Mouse (Mus musculus): ENCODE data around the gene Sh3bgrl2. TPM values are rescaled to one million over a fixed set of nuclear protein-coding genes. Genes with fewer than 3 reads are reported as not detected.

The Sh3bgrl2 gene
- polyA plus RNA-seq, 1 experiment: 23.1 TPM

DNA sequence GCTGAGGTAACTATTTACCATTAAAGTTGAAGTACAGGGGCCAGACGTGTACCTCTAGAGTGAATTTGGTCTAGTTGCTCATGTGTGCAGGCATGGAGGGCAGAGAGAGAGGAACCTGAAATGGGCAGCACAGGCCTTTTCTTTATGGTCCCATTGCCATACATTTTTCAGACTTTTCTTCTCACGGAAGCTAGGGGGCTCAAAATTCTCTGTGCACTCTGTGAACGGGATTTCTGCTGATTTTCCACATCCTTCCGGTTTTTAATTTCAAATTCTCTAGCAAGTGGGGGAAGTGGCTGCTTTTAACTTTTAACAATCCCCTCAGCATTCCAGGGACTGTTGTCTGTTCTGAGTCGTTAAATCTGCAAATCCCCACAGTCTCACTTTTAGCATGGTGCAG lies 83.8 kb downstream of the Sh3bgrl2 start:
- Histone ChIP-seq H3K9me3 (replicated peaks; ENCODE audit: control insufficient read depth, insufficient read depth, low read length, poor library complexity, severe bottlenecking) (no peaks in the 10 kb centered on the region), H3K4me1 (ENCODE audit: control insufficient read depth, insufficient read depth, low read length) (peaks cover 2% of the 10 kb centered on the region), H3K27me3 (ENCODE audit: control insufficient read depth, insufficient read depth, low read length, poor library complexity, severe bottlenecking) (no peaks in the 10 kb centered on the region; the same call in 1 of the 2 replicates), H3K36me3 (ENCODE audit: control insufficient read depth, insufficient read depth, low read length, poor library complexity, severe bottlenecking) (no peaks in the 10 kb centered on the region), H3K4me3 (ENCODE audit: low read depth, low read length) (no peak overlapping the region), H3K9ac (ENCODE audit: low read depth, poor library complexity, severe bottlenecking) (no peak overlapping the region), H3K27ac (ENCODE audit: insufficient read depth, low read length) (no peak overlapping the region)
- TF ChIP-seq CTCF (IDR thresholded peaks at IDR 0.05; ENCODE audit: low read depth, low read length): no peak
- no peak for TF ChIP-seq POLR2A (IDR thresholded peaks at IDR 0.05; ENCODE audit: insufficient read depth, low read length)
- TF ChIP-seq EP300 (IDR thresholded peaks at IDR 0.05; ENCODE audit: insufficient read depth, low read depth, low read length): no peak

- no peak for TF ChIP-seq POLR2A (IDR thresholded peaks at IDR 0.05; ENCODE audit: insufficient read depth, low read length)
- no peak for TF ChIP-seq EP300 (IDR thresholded peaks at IDR 0.05; ENCODE audit: insufficient read depth, low read depth, low read length)
- no peak for TF ChIP-seq CTCF (IDR thresholded peaks at IDR 0.05; ENCODE audit: low read depth, low read length)
- Histone ChIP-seq H3K27me3 (ENCODE audit: control insufficient read depth, insufficient read depth, low read length, poor library complexity, severe bottlenecking) (no peaks in the 10 kb centered on the region; the same call in 1 of the 2 replicates), H3K27ac (ENCODE audit: insufficient read depth, low read length) (no peak overlapping the region), H3K4me1 (ENCODE audit: control insufficient read depth, insufficient read depth, low read length) (no peaks in the 10 kb centered on the region), H3K9ac (ENCODE audit: low read depth, poor library complexity, severe bottlenecking) (no peak overlapping the region), H3K4me3 (ENCODE audit: low read depth, low read length) (no peak overlapping the region), H3K36me3 (ENCODE audit: control insufficient read depth, insufficient read depth, low read length, poor library complexity, severe bottlenecking) (no peaks in the 10 kb centered on the region), H3K9me3 (replicated peaks; ENCODE audit: control insufficient read depth, insufficient read depth, low read length, poor library complexity, severe bottlenecking) (no peaks in the 10 kb centered on the region)
Measured at GRCm38 (mm10) chr9:83634703-83635102, 86.6 kb downstream of the Sh3bgrl2 start.

- Histone ChIP-seq H3K4me3 (ENCODE audit: low read depth, low read length) (no peak overlapping the region), H3K9me3 (replicated peaks; ENCODE audit: control insufficient read depth, insufficient read depth, low read length, poor library complexity, severe bottlenecking) (no peaks in the 10 kb centered on the region), H3K27me3 (ENCODE audit: control insufficient read depth, insufficient read depth, low read length, poor library complexity, severe bottlenecking) (no peaks in the 10 kb centered on the region; the same call in 1 of the 2 replicates), H3K27ac (ENCODE audit: insufficient read depth, low read length) (no peak overlapping the region), H3K4me1 (ENCODE audit: control insufficient read depth, insufficient read depth, low read length) (no peaks in the 10 kb centered on the region), H3K9ac (ENCODE audit: low read depth, poor library complexity, severe bottlenecking) (no peak overlapping the region), H3K36me3 (ENCODE audit: control insufficient read depth, insufficient read depth, low read length, poor library complexity, severe bottlenecking) (no peaks in the 10 kb centered on the region)
- no peak for TF ChIP-seq EP300 (IDR thresholded peaks at IDR 0.05; ENCODE audit: insufficient read depth, low read depth, low read length)
- no peak for TF ChIP-seq POLR2A (IDR thresholded peaks at IDR 0.05; ENCODE audit: insufficient read depth, low read length)
- TF ChIP-seq CTCF (IDR thresholded peaks at IDR 0.05; ENCODE audit: low read depth, low read length): no peak
Measured at GRCm38 (mm10) chr9:83635997-83636396, 87.9 kb downstream of the Sh3bgrl2 start.

DNA sequence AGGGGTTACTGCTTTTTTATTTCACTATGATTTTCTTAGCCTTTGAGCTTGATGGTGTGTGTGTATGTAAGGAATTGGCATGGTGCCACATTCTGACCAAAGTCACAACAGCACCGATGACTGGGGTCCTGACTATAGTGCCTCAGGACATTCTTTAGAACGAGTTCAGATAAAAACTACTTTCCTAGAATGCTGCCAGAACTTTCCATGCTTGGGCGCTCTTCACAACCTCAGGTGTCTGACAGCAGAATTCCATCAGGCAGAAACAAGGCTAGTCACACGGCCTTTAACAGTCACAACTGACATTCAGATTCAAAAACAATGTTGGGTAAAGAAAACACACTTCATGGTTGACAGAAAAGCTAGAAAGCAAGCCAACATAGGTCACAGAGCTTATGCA lies 95.0 kb downstream of the Sh3bgrl2 start:
- Histone ChIP-seq H3K9ac (ENCODE audit: low read depth, poor library complexity, severe bottlenecking) (no peak overlapping the region), H3K27me3 (ENCODE audit: control insufficient read depth, insufficient read depth, low read length, poor library complexity, severe bottlenecking) (no peaks in the 10 kb centered on the region), H3K36me3 (ENCODE audit: control insufficient read depth, insufficient read depth, low read length, poor library complexity, severe bottlenecking) (no peaks in the 10 kb centered on the region), H3K27ac (ENCODE audit: insufficient read depth, low read length) (no peak overlapping the region), H3K4me3 (ENCODE audit: low read depth, low read length) (no peak overlapping the region), H3K9me3 (replicated peaks; ENCODE audit: control insufficient read depth, insufficient read depth, low read length, poor library complexity, severe bottlenecking) (0 out of 2 replicates have a peak, but pooled peaks cover 4% of the 10 kb centered on the region), H3K4me1 (ENCODE audit: control insufficient read depth, insufficient read depth, low read length) (no peaks in the 10 kb centered on the region)
- TF ChIP-seq CTCF (IDR thresholded peaks at IDR 0.05; ENCODE audit: low read depth, low read length) (no peak), POLR2A (IDR thresholded peaks at IDR 0.05; ENCODE audit: insufficient read depth, low read length) (no peak), EP300 (IDR thresholded peaks at IDR 0.05; ENCODE audit: insufficient read depth, low read depth, low read length) (no peak)

GRCm38 (mm10) chr9:83643833-83644232 lies 95.7 kb downstream of the Sh3bgrl2 start:
- Histone ChIP-seq H3K4me3 (ENCODE audit: low read depth, low read length) (no peak overlapping the region), H3K27ac (ENCODE audit: insufficient read depth, low read length) (no peak overlapping the region), H3K9ac (ENCODE audit: low read depth, poor library complexity, severe bottlenecking) (no peak overlapping the region), H3K27me3 (ENCODE audit: control insufficient read depth, insufficient read depth, low read length, poor library complexity, severe bottlenecking) (no peaks in the 10 kb centered on the region), H3K36me3 (ENCODE audit: control insufficient read depth, insufficient read depth, low read length, poor library complexity, severe bottlenecking) (no peaks in the 10 kb centered on the region), H3K4me1 (ENCODE audit: control insufficient read depth, insufficient read depth, low read length) (no peaks in the 10 kb centered on the region), H3K9me3 (replicated peaks; ENCODE audit: control insufficient read depth, insufficient read depth, low read length, poor library complexity, severe bottlenecking) (0 out of 2 replicates have a peak, but pooled peaks cover 4% of the 10 kb centered on the region)
- TF ChIP-seq EP300 (IDR thresholded peaks at IDR 0.05; ENCODE audit: insufficient read depth, low read depth, low read length): no peak
- TF ChIP-seq POLR2A (IDR thresholded peaks at IDR 0.05; ENCODE audit: insufficient read depth, low read length): no peak
- no peak for TF ChIP-seq CTCF (IDR thresholded peaks at IDR 0.05; ENCODE audit: low read depth, low read length)

DNA sequence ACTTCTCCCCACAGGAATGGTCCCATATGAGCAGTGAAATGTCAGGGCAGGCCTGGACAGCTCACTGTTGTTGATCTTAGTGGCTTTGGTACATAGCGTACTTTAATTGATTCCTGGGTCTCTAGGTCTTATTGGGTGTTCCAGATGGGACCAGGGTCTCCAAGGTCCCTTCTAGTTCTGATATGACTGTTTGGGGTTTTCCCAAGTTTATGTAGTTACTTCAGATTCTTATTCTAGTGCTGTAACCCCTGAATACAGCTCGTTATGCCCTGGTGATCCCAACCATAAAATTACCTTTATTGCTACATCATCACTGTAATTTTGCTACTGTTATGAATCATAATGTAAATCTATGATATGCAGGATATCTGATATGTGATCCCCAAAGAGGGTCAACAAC lies 98.1 kb downstream of the Sh3bgrl2 start:
- Histone ChIP-seq H3K27me3 (ENCODE audit: control insufficient read depth, insufficient read depth, low read length, poor library complexity, severe bottlenecking) (no peaks in the 10 kb centered on the region), H3K36me3 (ENCODE audit: control insufficient read depth, insufficient read depth, low read length, poor library complexity, severe bottlenecking) (no peaks in the 10 kb centered on the region)

More for the DNA sequence above, 98.1 kb downstream of the Sh3bgrl2 start:
- TF ChIP-seq POLR2A (IDR thresholded peaks at IDR 0.05; ENCODE audit: insufficient read depth, low read length) (no peak), CTCF (IDR thresholded peaks at IDR 0.05; ENCODE audit: low read depth, low read length) (no peak), EP300 (IDR thresholded peaks at IDR 0.05; ENCODE audit: insufficient read depth, low read depth, low read length) (no peak)
- Histone ChIP-seq H3K4me3 (ENCODE audit: low read depth, low read length) (no peak overlapping the region), H3K27ac (ENCODE audit: insufficient read depth, low read length) (no peak overlapping the region), H3K4me1 (ENCODE audit: control insufficient read depth, insufficient read depth, low read length) (no peaks in the 10 kb centered on the region), H3K9ac (ENCODE audit: low read depth, poor library complexity, severe bottlenecking) (no peak overlapping the region), H3K9me3 (replicated peaks; ENCODE audit: control insufficient read depth, insufficient read depth, low read length, poor library complexity, severe bottlenecking) (0 out of 2 replicates have a peak, but pooled peaks cover 4% of the 10 kb centered on the region)

Measured in ES-Bruce4 (cell line).